Comparison of ENCODE assay signal across 8 mouse cellular contexts in the genomic region with DNA sequence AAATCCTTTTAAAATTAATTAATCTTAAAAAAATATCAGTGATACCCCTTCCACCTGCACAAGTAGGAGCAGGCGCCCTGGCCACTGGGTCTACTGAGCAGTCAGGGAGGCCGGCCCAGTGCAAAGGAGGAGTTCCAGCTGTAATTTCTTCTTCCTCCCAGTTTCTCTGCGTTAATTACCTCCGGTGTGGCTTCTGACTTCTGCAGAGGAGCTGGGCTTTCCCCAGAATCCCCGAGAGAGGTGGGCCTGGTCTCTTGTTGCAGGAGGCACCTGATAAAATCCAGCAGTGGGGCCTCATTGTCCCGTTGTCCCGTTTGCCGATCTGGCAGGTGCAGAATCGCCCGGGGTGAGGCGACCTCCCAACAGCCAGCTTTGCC. TPM values are rescaled to one million over a fixed set of nuclear protein-coding genes. Genes with fewer than 3 reads are reported as not detected.
DNase-seq lines count a peak whose midpoint lies in the region; ATAC-seq and TF ChIP-seq lines count a peak whose summit lies in the region.

No protein-coding gene starts in this region.

- H3K4me3 ChIP-seq in left cerebral cortex, adult 2 months: 0 out of 2 replicates have a peak overlapping the region, but pooled peaks have one; percentile 20
- peak overlapping the region; percentile 33 for H3K4me3 ChIP-seq in embryonic facial prominence, embryonic 13.5 days
- 0 out of 2 replicates have a peak overlapping the region, but pooled peaks have one; percentile 14 for H3K4me3 ChIP-seq in intestine, postnatal 0 days (ENCODE audit: low read depth, low read length)
- H3K4me3 ChIP-seq in olfactory bulb, adult 2 months (ENCODE audit: insufficient read depth, low read depth, low read length): peak overlapping the region; percentile 27

- no peaks in the 10 kb centered on the region for H3K27me3 ChIP-seq in embryonic facial prominence, embryonic 13.5 days
- no peaks in the 10 kb centered on the region for H3K27me3 ChIP-seq in intestine, postnatal 0 days (replicated peaks; ENCODE audit: control insufficient read depth, insufficient read depth, low read length)

- peaks cover 73% of the 10 kb centered on the region for H3K4me1 ChIP-seq in embryonic facial prominence, embryonic 13.5 days
- no peaks in the 10 kb centered on the region for H3K4me1 ChIP-seq in intestine, postnatal 0 days (replicated peaks; ENCODE audit: control insufficient read depth, insufficient read depth, low read length)
- H3K4me1 ChIP-seq in olfactory bulb, adult 2 months (ENCODE audit: control insufficient read depth, insufficient read depth, low read length): peaks cover 57% of the 10 kb centered on the region

- H3K9me3 ChIP-seq in embryonic facial prominence, embryonic 13.5 days: peaks cover 6% of the 10 kb centered on the region; the same call in 1 of the 2 replicates
- H3K9me3 ChIP-seq in intestine, postnatal 0 days (ENCODE audit: control insufficient read depth): no peaks in the 10 kb centered on the region

- peak overlapping the region; percentile 62 for H3K4me2 ChIP-seq in embryonic facial prominence, embryonic 13.5 days
- peak overlapping the region; percentile 51 for H3K4me2 ChIP-seq in intestine, postnatal 0 days (replicated peaks; ENCODE audit: low read depth)

- no peak for TF ChIP-seq POLR2A in olfactory bulb, adult 2 months (IDR thresholded peaks at IDR 0.05; ENCODE audit: insufficient read depth, low read depth, low read length)

- intact Hi-C loops in left cerebral cortex, adult 2 months (cut with DNase I): loop anchor here (1.0 to 5.0 kb wide), 2 partner anchors 41 to 75 kb away; no protein-coding TSS in a partner anchor
- intact Hi-C loops in left cerebral cortex, postnatal 4 days (cut with DNase I): loop anchor here (10.0 kb wide), 1 partner anchor 143 kb away; no protein-coding TSS in a partner anchor

- no peak for DNase-seq in left cerebral cortex, adult 2 months (ENCODE audit: extremely low spot score in 1 of 2, low spot score in 2 of 2)
- DNase-seq in left cerebral cortex, adult 18-20 months (ENCODE audit: low spot score in 2 of 2): no peak
- DNase-seq in urinary bladder, postnatal 25 days (ENCODE audit: low spot score): no peak
- DNase-seq in spleen, postnatal 4 days (ENCODE audit: low spot score in 2 of 2): no peak
- DNase-seq in left cerebral cortex, postnatal 4 days: no peak

- H3K36me3 ChIP-seq in embryonic facial prominence, embryonic 13.5 days: no peaks in the 10 kb centered on the region
- no peaks in the 10 kb centered on the region for H3K36me3 ChIP-seq in intestine, postnatal 0 days (ENCODE audit: control insufficient read depth, insufficient read depth)

- no peak for ATAC-seq in embryonic facial prominence, embryonic 13.5 days (ENCODE audit: insufficient number of reproducible peaks, insufficient read depth, low FRiP score, low TSS enrichment, low read depth)
- ATAC-seq in intestine, postnatal 0 days: no peak

- H3K9ac ChIP-seq in embryonic facial prominence, embryonic 13.5 days: 0 out of 2 replicates have a peak overlapping the region, but pooled peaks have one; percentile 46
- no peak overlapping the region for H3K9ac ChIP-seq in intestine, postnatal 0 days (ENCODE audit: low read depth, low read length)

- WGBS in embryonic facial prominence, embryonic 13.5 days: 7% methylated on average over 11 of the region's 11 CpGs
- 8% methylated on average over 11 of the region's 11 CpGs for WGBS in intestine, postnatal 0 days
- WGBS in olfactory bulb, adult 2 months: 15% methylated on average over 11 of the region's 11 CpGs

- TF ChIP-seq CTCF in left cerebral cortex, adult 2 months (IDR thresholded peaks at IDR 0.05): no peak
- TF ChIP-seq CTCF in intestine, postnatal 0 days (IDR thresholded peaks at IDR 0.05; ENCODE audit: low read depth): no peak
- no peak for TF ChIP-seq CTCF in olfactory bulb, adult 2 months (IDR thresholded peaks at IDR 0.05; ENCODE audit: insufficient read depth, low read depth, low read length)

- peak overlapping the region; percentile 78 for H3K27ac ChIP-seq in left cerebral cortex, adult 2 months
- peak overlapping the region; percentile 90 for H3K27ac ChIP-seq in embryonic facial prominence, embryonic 13.5 days
- no peak overlapping the region for H3K27ac ChIP-seq in intestine, postnatal 0 days (ENCODE audit: low read depth, low read length)
- H3K27ac ChIP-seq in olfactory bulb, adult 2 months (ENCODE audit: insufficient read depth, low read depth, low read length): peak overlapping the region; percentile 91; the same call in 1 of the 2 replicates

RNA-seq across cellular contexts. Expression of a gene that starts 1.9 kb away (rescaled TPM):
- under 1 TPM in 1 of 2 experiments, not detected in 1; 0.18 TPM for total RNA-seq in left cerebral cortex, adult 2 months (2021)
- total RNA-seq in left cerebral cortex, adult 18-20 months (2021): under 1 TPM in 1 of 2 experiments, not detected in 1; 0.19 TPM
- polyA plus RNA-seq in embryonic facial prominence, embryonic 13.5 days (2015; fragmentation: Nextera tagmentation; extraction: Ambion mirVana): not detected in 2 replicates
- polyA plus RNA-seq in intestine, postnatal 0 days (2015; fragmentation: Nextera tagmentation; extraction: Ambion mirVana): not detected in 2 replicates
- not detected in 2 replicates for polyA plus RNA-seq in olfactory bulb, adult 2 months (2012; ENCODE audit: insufficient read depth, insufficient read length, low replicate concordance, missing spikeins)
- total RNA-seq in left cerebral cortex, postnatal 4 days (2021): not detected
